Mouse (Mus musculus) bone marrow, adult 2 months (tissue): Measurements from ENCODE around the gene Dtx1. TPM values are rescaled to one million over a fixed set of nuclear protein-coding genes. Genes with fewer than 3 reads are reported as not detected.
A peak's percentile ranks its signal among the peaks of the same experiment; 100 is the strongest.

ENCODE experiments used
- H3K27ac ChIP-seq: fragments of 200-500 bp; 2 replicates; pipeline ENCODE4 v1.5.1; 2012; ENCODE audit warnings: low read depth, mild to moderate bottlenecking, control low read depth, inconsistent platforms, low read length; ENCODE audit not compliant: control insufficient read depth, poor library complexity, insufficient read depth
- H3K4me1 ChIP-seq: fragments of 200-500 bp; 2 replicates; pipeline ENCODE4 v1.6.1; 2011; ENCODE audit warnings: low read length; ENCODE audit not compliant: control insufficient read depth, insufficient read depth
- H3K4me3 ChIP-seq: fragments of 200-500 bp; replicated peaks from 2 replicates; pipeline ENCODE3; 2011; ENCODE audit warnings: mild to moderate bottlenecking, low read depth, low read length, control low read depth; ENCODE audit not compliant: control insufficient read depth
- CTCF ChIP-seq: fragments of 200-500 bp; IDR thresholded peaks from 2 replicates; pipeline ENCODE4 v1.5.1; 2011; ENCODE audit warnings: low read length, control low read depth; ENCODE audit not compliant: control insufficient read depth, insufficient read depth
- POLR2A ChIP-seq: fragments of 200-500 bp; IDR thresholded peaks from 2 replicates; pipeline ENCODE4 v1.6.1; 2011; ENCODE audit warnings: low read depth, mild to moderate bottlenecking, control low read depth, low read length, borderline replicate concordance; ENCODE audit not compliant: control insufficient read depth
- WGBS: fragments of 180-500 bp; shearing (Covaris S2); methylation state at CpG from one replicate; pipeline ENCODE4 v1.1.7; 2018; 5-methylcytosine and 5-hydroxymethylcytosine counted together
- polyA plus RNA-seq: library from polyadenylated mRNA; stranded (reverse); fragments of >200 nt; gene quantifications from 2 replicates; pipeline ENCODE4 v1.2.4, GENCODE M21; 2011; ENCODE audit warnings: low replicate concordance; ENCODE audit not compliant: missing spikeins, insufficient read depth, insufficient read length

The Dtx1 gene
- polyA plus RNA-seq, 1 experiment, result 3.6 TPM

DNA sequence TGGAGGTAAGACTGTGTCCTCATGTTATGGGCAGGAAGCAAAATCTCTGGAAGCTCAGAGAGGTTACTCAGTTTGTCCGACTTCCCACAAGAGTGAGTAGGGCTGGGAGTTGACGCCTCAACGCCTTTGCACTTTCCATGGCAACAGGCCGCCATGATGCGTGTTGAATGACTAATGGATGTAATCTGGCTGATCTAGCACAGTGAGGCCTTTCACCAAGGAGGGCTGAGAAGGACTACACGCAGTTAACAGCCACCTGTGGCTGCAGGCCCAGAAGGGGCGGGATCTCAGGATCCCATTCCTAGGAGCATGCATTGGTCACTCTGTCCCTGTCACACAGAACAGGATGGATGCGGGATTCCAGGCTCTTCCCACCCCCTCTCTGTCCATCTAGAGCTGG is 994 bp upstream of the Dtx1 start:
- no peak overlapping the region for H3K27ac ChIP-seq
- 82% methylated on average over 8 of the region's 8 CpGs for WGBS
- no peak for TF ChIP-seq POLR2A
- TF ChIP-seq CTCF, result no peak
- no peak overlapping the region for H3K4me3 ChIP-seq
- H3K4me1 ChIP-seq, result no peaks in the 10 kb centered on the region

DNA sequence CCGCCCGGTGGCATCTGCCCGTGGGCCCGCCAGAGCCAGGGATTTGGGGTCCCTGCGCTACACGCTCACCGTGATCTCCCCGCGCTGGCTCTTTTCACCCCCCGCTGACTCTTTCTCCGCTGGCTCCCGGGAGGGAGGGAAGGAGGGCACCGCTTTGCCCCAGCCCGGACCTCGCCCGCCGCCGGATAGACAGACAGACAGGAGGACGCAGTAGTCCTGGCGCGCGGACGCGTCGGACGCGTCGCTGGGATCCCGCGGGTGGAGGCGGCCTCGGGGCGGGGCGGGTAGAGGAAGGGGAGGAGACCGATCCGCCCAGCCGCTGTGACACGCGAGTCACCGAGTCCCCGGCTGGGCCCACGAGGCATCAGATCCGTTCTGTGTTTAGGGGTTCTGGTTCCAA is 311 bp downstream of the Dtx1 start:
- WGBS, result 1% methylated on average over 42 of the region's 43 CpGs
- TF ChIP-seq CTCF (no peak), POLR2A (no peak)
- no peak overlapping the region for H3K27ac ChIP-seq
- no peaks in the 10 kb centered on the region; the same call in 1 of the 2 replicates for H3K4me1 ChIP-seq
- peak overlapping the region; percentile 44 for H3K4me3 ChIP-seq

DNA sequence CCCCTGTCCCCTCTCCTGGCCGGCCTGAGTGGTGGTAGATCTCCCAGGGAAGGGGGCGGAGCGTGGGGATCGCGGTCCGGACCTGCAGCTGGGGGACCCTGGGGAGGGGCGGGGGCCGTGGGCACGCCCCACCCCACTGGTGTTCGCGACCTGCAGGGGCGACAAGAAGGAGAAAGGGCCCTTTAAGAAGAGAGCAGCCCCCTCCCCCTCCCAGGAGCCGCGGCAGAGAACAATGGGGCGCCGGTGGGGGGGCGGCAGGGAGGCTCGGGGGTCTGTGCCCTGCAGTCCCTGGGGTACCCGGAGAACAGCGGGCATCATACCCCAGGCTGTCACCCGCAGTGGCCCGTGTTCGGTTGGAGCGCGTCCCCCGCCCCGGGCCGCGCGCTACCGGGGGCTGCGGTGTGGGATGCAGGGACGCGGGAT is 890 bp downstream of the Dtx1 start:
- Histone ChIP-seq H3K27ac (no peak overlapping the region; the same call in 1 of the 2 replicates), H3K4me3 (peak overlapping the region; percentile 44), H3K4me1 (no peaks in the 10 kb centered on the region; the same call in 1 of the 2 replicates)
- WGBS, result 5% methylated on average over 34 of the region's 34 CpGs
- TF ChIP-seq CTCF (no peak), POLR2A (no peak)

DNA sequence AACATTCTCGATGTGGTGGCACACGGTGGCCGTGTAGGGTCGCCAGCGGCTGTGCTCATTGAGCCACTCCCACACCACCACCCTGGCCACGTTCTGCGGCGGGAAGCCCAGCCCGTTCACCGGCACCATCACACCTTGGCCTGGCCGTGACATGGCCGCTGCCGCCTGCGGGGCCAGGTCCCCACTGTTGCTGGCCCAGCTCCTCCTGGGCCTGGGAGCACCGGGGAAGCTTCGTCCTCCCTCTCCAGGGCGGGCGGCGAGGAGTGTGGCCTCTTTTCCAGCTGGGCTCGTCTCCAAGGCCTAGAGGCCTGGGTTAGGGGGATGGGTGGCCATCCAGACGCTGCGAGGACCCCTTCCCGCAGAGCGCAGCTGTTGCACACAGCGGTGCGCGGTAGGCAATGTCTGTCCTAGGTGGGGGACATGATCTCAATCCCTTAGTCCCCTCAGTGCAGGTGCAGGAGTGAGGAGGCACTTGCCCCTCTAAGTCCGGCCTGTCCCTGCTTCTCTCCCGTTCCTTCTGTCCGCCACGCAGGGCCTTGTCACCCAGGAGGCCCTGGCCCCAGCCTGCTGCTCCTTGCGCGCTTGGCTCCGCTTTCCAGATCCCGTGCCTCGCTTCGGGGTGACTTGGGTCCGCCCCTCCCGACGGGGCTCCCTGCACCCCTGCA is 1.4 kb downstream of the Dtx1 start:
- Histone ChIP-seq H3K4me3 (peak overlapping the region; percentile 23), H3K4me1 (no peaks in the 10 kb centered on the region; the same call in 1 of the 2 replicates), H3K27ac (peak overlapping the region; percentile 3; the same call in 1 of the 2 replicates)
- no peak for TF ChIP-seq CTCF
- TF ChIP-seq POLR2A, result no peak
- 11% methylated on average over 40 of the region's 40 CpGs for WGBS

DNA sequence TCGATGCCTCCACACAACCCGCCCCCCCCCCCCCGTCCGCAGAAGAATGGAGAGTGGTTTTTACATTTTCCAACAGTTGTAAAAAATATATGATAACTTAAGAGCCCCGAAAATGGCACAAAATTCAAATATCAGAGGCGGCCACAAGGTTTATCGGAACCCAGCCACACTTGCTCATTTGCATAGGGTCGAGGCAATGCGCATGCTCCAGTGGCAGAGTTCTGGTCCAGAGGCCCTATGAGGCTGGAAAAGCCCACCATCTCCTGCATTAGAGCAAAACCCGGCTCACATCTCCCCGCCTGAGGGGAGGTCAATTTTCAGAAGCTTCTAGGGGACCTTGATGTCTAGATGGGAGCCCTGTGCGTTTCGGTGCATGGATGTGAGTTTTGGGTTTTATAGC is 4.8 kb downstream of the Dtx1 start:
- Histone ChIP-seq H3K27ac (peak overlapping the region; percentile 23), H3K4me1 (no peaks in the 10 kb centered on the region; the same call in 1 of the 2 replicates), H3K4me3 (no peak overlapping the region)
- TF ChIP-seq CTCF (no peak), POLR2A (no peak)
- WGBS, result 47% methylated on average over 12 of the region's 13 CpGs

DNA sequence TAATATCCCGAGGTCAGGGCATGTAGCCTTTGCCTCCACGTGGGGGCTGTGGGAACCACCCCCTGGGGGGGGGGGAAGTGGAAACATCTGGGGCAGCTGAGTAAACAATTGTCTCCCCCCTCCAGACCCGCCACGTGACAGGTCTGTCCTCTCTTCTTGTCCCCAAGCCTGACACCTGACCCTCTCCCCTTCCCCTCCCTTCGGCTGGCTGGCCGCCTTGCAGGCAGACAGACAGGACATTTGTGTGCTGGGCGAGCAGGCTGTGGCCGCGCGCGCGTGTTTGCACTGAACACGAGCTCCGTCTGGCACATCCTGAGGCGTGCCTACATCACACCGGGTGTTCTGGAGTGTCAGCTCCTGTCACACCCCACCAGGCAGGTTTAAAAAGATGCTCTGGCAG is 5.2 kb downstream of the Dtx1 start:
- Histone ChIP-seq H3K4me3 (no peak overlapping the region), H3K4me1 (no peaks in the 10 kb centered on the region; the same call in 1 of the 2 replicates), H3K27ac (0 out of 2 replicates have a peak overlapping the region, but pooled peaks have one; percentile 48)
- WGBS, result 11% methylated on average over 16 of the region's 16 CpGs
- TF ChIP-seq POLR2A (no peak), CTCF (no peak)

DNA sequence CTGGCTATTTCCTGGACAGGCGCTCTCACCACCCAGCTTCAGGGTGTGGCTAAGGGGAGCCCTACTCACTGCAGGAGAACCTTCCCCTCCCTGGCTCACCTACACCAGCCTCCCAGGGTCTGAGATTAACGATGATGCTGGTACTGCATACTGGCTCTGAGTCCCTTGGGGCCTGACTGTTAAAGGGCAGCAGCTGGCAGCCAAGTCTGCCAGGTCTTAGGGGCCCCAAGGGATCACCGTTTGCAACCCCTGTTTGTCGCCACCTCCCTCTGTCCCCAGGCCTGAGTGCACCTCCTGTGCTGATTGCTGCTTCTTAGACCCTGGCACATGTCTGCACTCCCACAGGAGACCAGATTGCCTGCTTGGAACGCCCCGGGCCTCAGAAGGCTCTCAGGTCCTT is 7.3 kb downstream of the Dtx1 start:
- Histone ChIP-seq H3K27ac (peak overlapping the region; percentile 37), H3K4me1 (no peaks in the 10 kb centered on the region; the same call in 1 of the 2 replicates), H3K4me3 (no peak overlapping the region)
- WGBS, result 43% methylated on average over 6 of the region's 6 CpGs
- no peak for TF ChIP-seq POLR2A
- no peak for TF ChIP-seq CTCF

DNA sequence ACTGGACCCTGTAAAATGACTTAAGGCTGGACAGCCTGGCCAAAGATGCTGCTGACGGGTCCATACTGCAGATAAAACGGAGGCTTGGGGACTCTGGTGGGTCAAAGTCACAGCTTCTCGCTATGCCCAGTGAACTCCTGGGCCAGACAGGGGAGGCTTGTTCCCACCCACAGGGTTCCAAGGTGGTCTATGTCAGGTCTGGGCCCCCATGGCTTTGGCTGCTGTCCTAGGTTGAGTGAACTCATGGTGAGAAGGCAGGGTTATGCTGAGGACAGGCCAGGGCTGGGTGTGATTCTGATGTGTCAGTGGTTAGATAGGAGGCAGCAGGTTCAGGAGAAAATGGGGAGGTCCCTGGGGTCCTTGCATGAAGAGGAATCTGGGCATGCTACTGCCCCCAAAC is 8.1 kb downstream of the Dtx1 start:
- WGBS, result 68% methylated on average over 3 of the region's 3 CpGs
- TF ChIP-seq POLR2A, result no peak
- no peak for TF ChIP-seq CTCF
- H3K27ac ChIP-seq, result no peak overlapping the region
- H3K4me3 ChIP-seq, result no peak overlapping the region
- H3K4me1 ChIP-seq, result no peaks in the 10 kb centered on the region; the same call in 1 of the 2 replicates

DNA sequence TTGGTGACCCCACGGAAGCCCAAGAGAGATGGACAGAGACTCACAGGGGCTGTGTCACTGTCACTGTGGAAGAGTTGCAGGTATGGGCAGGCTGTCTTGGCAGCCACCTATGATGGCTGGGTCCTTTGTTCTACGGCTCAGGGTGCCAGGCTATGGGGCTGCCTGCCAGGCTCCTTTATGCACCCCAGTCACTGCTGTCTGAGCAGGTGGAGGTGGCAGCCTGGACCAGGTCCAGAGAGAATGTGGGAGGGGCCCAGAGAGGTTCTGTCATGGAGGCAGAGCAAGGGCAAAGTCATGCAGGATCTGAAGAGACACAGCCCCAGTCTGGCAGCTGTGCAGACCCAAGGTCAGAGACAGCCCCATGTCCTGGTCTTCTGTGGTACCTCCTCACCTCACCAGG is 8.8 kb downstream of the Dtx1 start:
- H3K27ac ChIP-seq, result no peak overlapping the region
- H3K4me1 ChIP-seq, result no peaks in the 10 kb centered on the region; the same call in 1 of the 2 replicates
- TF ChIP-seq CTCF, result no peak
- TF ChIP-seq POLR2A, result no peak
- 71% methylated on average over 2 of the region's 2 CpGs for WGBS
- no peak overlapping the region for H3K4me3 ChIP-seq
